Mouse (Mus musculus): ENCODE measurements around the gene Slc22a2. TPM values are rescaled to one million over a fixed set of nuclear protein-coding genes. Genes with fewer than 3 reads are reported as not detected.

The Slc22a2 gene
- polyA plus RNA-seq, 1 experiment from 2014 or later: not detected

Other genes with a start within 250 kb of the Slc22a2 start
- 0.15 TPM in 1 of 2 replicates, not detected in the other for gene Plg, start 205.5 kb upstream of the Slc22a2 start, polyA plus RNA-seq (2014; fragmentation: Nextera tagmentation; extraction: Ambion mirVana)
- 0.11 and 0.17 TPM in 2 replicates for gene Slc22a3, start 76.4 kb upstream of the Slc22a2 start, polyA plus RNA-seq (2014; fragmentation: Nextera tagmentation; extraction: Ambion mirVana)
- not detected in 2 replicates for gene Slc22a1, start 91.7 kb downstream of the Slc22a2 start, polyA plus RNA-seq (2014; fragmentation: Nextera tagmentation; extraction: Ambion mirVana)
- gene Igf2r, start 185.5 kb downstream of the Slc22a2 start, polyA plus RNA-seq (2014; fragmentation: Nextera tagmentation; extraction: Ambion mirVana): 28.0 and 31.5 TPM in 2 replicates